Mouse (Mus musculus) erythroblast, embryonic 14.5 days (primary cell): ENCODE measurements at regions not wholly inside any gene's neighbourhood (a gene's known extent, or its start where the extent isn't known, plus 50 kb on each side); places are given as distances from the start of the nearest gene placed in this dataset.

ENCODE experiments used
- H3K27me3 ChIP-seq: 2 replicates; pipeline ENCODE4 v1.6.1; 2012; ENCODE audit warnings: inconsistent platforms; ENCODE audit not compliant: control insufficient read depth
- H3K36me3 ChIP-seq: 2 replicates; pipeline ENCODE4 v1.6.1; 2012; ENCODE audit warnings: mild to moderate bottlenecking, inconsistent platforms; ENCODE audit not compliant: control insufficient read depth
- H3K4me1 ChIP-seq: 2 replicates; pipeline ENCODE4 v1.6.1; 2012; ENCODE audit warnings: inconsistent platforms; ENCODE audit not compliant: control insufficient read depth
- H3K4me3 ChIP-seq: replicated peaks from 2 replicates; pipeline ENCODE3; 2012; ENCODE audit warnings: moderate library complexity, mild to moderate bottlenecking, inconsistent platforms
- H3K9me3 ChIP-seq: 2 replicates; pipeline ENCODE4 v1.6.1; 2012; ENCODE audit warnings: low read length, inconsistent platforms, mixed read lengths; ENCODE audit not compliant: control insufficient read depth
- GATA1 ChIP-seq: IDR thresholded peaks from 2 replicates; pipeline ENCODE4 v1.6.1; 2012; ENCODE audit warnings: low read length, inconsistent platforms, mixed read lengths
- TAL1 ChIP-seq: IDR thresholded peaks from 3 replicates; pipeline ENCODE4 v1.6.1; 2012; ENCODE audit warnings: low read length, inconsistent platforms, mixed read lengths

- H3K4me3 ChIP-seq: no peak overlapping the region
- TF ChIP-seq TAL1 (no peak), GATA1 (no peak)
- no peaks in the 10 kb centered on the region for H3K36me3 ChIP-seq
- no peaks in the 10 kb centered on the region for H3K4me1 ChIP-seq
- no peaks in the 10 kb centered on the region for H3K27me3 ChIP-seq
- no peaks in the 10 kb centered on the region for H3K9me3 ChIP-seq
These were observed 232.5 kb downstream of the Zfp36l1 start for GRCm38 (mm10) chr12:79880346-79880745.

- Histone ChIP-seq H3K9me3 (no peaks in the 10 kb centered on the region), H3K4me1 (no peaks in the 10 kb centered on the region), H3K4me3 (no peak overlapping the region), H3K27me3 (no peaks in the 10 kb centered on the region), H3K36me3 (no peaks in the 10 kb centered on the region)
- TF ChIP-seq GATA1: no peak
These were observed 232.9 kb downstream of the Zfp36l1 start for GRCm38 (mm10) chr12:79879918-79880273.

- TF ChIP-seq TAL1 (no peak), GATA1 (no peak)
- H3K36me3 ChIP-seq: no peaks in the 10 kb centered on the region
- no peaks in the 10 kb centered on the region for H3K9me3 ChIP-seq
- no peaks in the 10 kb centered on the region for H3K4me1 ChIP-seq
- no peak overlapping the region for H3K4me3 ChIP-seq
- H3K27me3 ChIP-seq: no peaks in the 10 kb centered on the region
These were observed 233.5 kb downstream of the Zfp36l1 start for GRCm38 (mm10) chr12:79879093-79879917.

DNA sequence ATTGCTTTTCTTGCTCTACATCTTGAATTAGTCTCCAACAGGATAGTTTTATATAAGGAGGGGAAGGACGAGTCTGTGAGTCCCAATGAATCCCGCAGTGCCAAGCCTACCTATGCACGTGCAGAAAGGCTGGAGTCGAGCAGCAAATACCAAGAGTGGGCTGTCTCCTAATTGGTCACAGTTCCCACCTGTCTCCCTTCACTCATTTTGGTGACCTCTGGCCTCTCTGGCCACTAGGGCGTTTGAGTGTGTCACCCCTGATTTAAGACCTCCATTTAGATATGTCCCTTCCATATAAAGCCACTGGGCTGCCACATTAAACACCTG lies 234.1 kb downstream of the Zfp36l1 start:
- TF ChIP-seq GATA1 (no peak), TAL1 (no peak)
- no peaks in the 10 kb centered on the region for H3K36me3 ChIP-seq
- no peaks in the 10 kb centered on the region for H3K4me1 ChIP-seq
- H3K9me3 ChIP-seq: no peaks in the 10 kb centered on the region
- no peak overlapping the region for H3K4me3 ChIP-seq
- no peaks in the 10 kb centered on the region for H3K27me3 ChIP-seq

DNA sequence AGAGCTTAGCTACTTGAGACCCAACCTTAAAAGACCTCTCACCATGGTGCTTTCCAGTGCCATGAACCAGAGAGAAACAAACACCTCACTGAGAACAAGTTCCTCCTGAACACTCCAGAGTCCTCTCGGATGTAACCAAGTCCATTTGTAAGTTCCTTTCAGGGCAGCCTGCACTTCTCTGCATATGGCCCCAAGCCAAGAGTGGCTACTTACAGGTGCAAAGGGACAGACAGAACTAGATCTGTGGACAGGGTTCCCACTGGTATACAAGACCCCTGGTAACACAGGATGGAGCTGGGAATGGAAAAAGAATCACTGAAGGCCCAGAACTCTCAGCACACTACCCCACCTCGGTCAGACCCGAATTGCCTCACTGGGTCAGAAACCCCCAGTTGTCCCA lies 234.7 kb downstream of the Zfp36l1 start:
- TF ChIP-seq TAL1 (no peak), GATA1 (no peak)
- no peaks in the 10 kb centered on the region for H3K9me3 ChIP-seq
- H3K27me3 ChIP-seq: no peaks in the 10 kb centered on the region
- no peaks in the 10 kb centered on the region for H3K36me3 ChIP-seq
- H3K4me3 ChIP-seq: no peak overlapping the region
- H3K4me1 ChIP-seq: no peaks in the 10 kb centered on the region

GRCm38 (mm10) chr12:79874333-79874732 lies 238.5 kb downstream of the Zfp36l1 start:
- Histone ChIP-seq H3K4me1 (no peaks in the 10 kb centered on the region), H3K4me3 (no peak overlapping the region), H3K36me3 (no peaks in the 10 kb centered on the region), H3K27me3 (no peaks in the 10 kb centered on the region), H3K9me3 (no peaks in the 10 kb centered on the region)
- no peak for TF ChIP-seq TAL1
- no peak for TF ChIP-seq GATA1

- no peak for TF ChIP-seq GATA1
- TF ChIP-seq TAL1: no peak
- no peak overlapping the region for H3K4me3 ChIP-seq
- H3K4me1 ChIP-seq: no peaks in the 10 kb centered on the region
These were observed 247.6 kb downstream of the Zfp36l1 start for GRCm38 (mm10) chr12:79865179-79865552.

GRCm38 (mm10) chr12:79864346-79865178 lies 248.3 kb downstream of the Zfp36l1 start:
- Histone ChIP-seq H3K9me3 (no peaks in the 10 kb centered on the region; the same call in 1 of the 2 replicates), H3K4me3 (no peak overlapping the region), H3K27me3 (no peaks in the 10 kb centered on the region), H3K36me3 (no peaks in the 10 kb centered on the region), H3K4me1 (no peaks in the 10 kb centered on the region)
- no peak for TF ChIP-seq TAL1
- no peak for TF ChIP-seq GATA1

More at GRCm38 (mm10) chr12:79865179-79865552, 247.6 kb downstream of the Zfp36l1 start:
- no peaks in the 10 kb centered on the region for H3K27me3 ChIP-seq
- no peaks in the 10 kb centered on the region; the same call in 1 of the 2 replicates for H3K9me3 ChIP-seq
- H3K36me3 ChIP-seq: no peaks in the 10 kb centered on the region
